Mouse (Mus musculus) CD4-positive, CD25-positive, alpha-beta regulatory T cell, adult 9 weeks (primary cell): ENCODE data around the gene Ltk. TPM values are rescaled to one million over a fixed set of nuclear protein-coding genes. Genes with fewer than 3 reads are reported as not detected.

Experiments used
- polyA plus RNA-seq: library from polyadenylated mRNA; unstranded; fragments of 100-300 nt; shearing (Covaris generic); gene quantifications from one replicate; pipeline ENCODE4 v1.2.1, GENCODE M21; 2017

Gene Ltk
- polyA plus RNA-seq, result not detected

GRCm38 (mm10) chr2:119760251-119760650 lies at the start of gene Ltk:
Gene Ltk, minus strand, starts transcription at chr2:119760431.

GRCm38 (mm10) chr2:119797279-119797783 lies 37.1 kb upstream of the Ltk start, which contains the start of gene Tyro3:
Gene Tyro3, plus strand, starts transcription at chr2:119797733.

GRCm38 (mm10) chr2:119787206-119787883 lies 27.1 kb upstream of the Ltk start, which contains the start of gene Rpap1:
Gene Rpap1, minus strand, starts transcription at chr2:119787537.

GRCm38 (mm10) chr2:119741581-119742411 lies 18.4 kb downstream of the Ltk start, which contains the start of gene Itpka:
Gene Itpka, plus strand, starts transcription at chr2:119742337.

Other genes with a start within 250 kb of the Ltk start
- 0.25 TPM for gene Exd1, start 212.8 kb downstream of the Ltk start, polyA plus RNA-seq
- gene Chp1, start 212.7 kb downstream of the Ltk start, polyA plus RNA-seq, result 86.0 TPM
- gene Nusap1, start 142.1 kb downstream of the Ltk start, polyA plus RNA-seq, result 3.9 TPM
- 3.0 TPM for gene Oip5, start 142.0 kb downstream of the Ltk start, polyA plus RNA-seq
- 44.6 TPM for gene Ndufaf1, start 97.6 kb downstream of the Ltk start, polyA plus RNA-seq
- gene Rtf1, start 85.4 kb downstream of the Ltk start, polyA plus RNA-seq, result 22.5 TPM
- gene Itpka, start 18.1 kb downstream of the Ltk start, polyA plus RNA-seq, result not detected
- gene Rpap1, start 27.1 kb upstream of the Ltk start, polyA plus RNA-seq, result 47.8 TPM
- gene Tyro3, start 37.3 kb upstream of the Ltk start, polyA plus RNA-seq, result 1.8 TPM
- gene Mga, start 136.8 kb upstream of the Ltk start, polyA plus RNA-seq, result 71.4 TPM
- gene Mapkbp1, start 212.3 kb upstream of the Ltk start, polyA plus RNA-seq, result 10.5 TPM